Mouse (Mus musculus): ENCODE measurements around the gene Gm11563. TPM values are rescaled to one million over a fixed set of nuclear protein-coding genes. Genes with fewer than 3 reads are reported as not detected.
"Not testable (repeated sequence)": the region's sequence is repeated elsewhere in the genome, so short reads cannot be mapped to it uniquely, and the experiment has no call there.

The Gm11563 gene
- polyA plus RNA-seq (2015; fragmentation: Nextera tagmentation; extraction: Ambion mirVana): 0.77 and 1.0 TPM in 2 replicates

DNA sequence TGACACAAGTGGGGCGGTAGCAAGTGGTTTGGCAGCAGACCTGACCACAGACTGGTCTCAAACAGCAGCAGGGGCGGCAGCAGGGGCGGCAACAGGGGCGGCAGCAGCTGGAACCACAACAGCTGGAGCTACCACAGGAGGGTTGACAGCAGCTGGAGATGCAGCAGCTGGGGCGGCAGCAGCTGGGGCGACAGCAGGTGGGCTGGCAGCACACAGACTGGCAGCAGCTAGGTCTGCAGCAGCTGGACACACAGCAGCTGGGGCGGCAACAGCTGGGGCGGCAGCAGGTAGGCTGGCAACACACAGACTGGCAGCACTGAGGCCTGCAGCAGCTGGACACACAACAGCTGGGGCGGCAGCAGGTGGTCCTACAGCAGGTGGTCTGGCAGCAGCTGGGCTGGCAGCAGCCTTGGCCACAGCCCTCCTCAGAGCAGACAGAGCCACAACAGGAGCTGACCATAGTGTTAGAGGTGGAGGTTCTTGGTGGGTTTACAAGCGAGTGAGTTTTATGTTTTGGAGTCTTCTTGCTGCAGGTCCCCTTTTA is at the start of gene Gm11563:
Gene Gm11563 (minus strand): TSS at position 494 of the 544 bp plus-strand sequence.
- H3K4me3 ChIP-seq (replicated peaks); H3K27me3 ChIP-seq; H3K9me3 ChIP-seq (replicated peaks); ATAC-seq (ENCODE audit: insufficient number of reproducible peaks, low FRiP score, low TSS enrichment, low read depth); H3K27ac ChIP-seq (replicated peaks); H3K9ac ChIP-seq; H3K4me2 ChIP-seq (replicated peaks); H3K36me3 ChIP-seq; H3K4me1 ChIP-seq: not testable (repeated sequence)
- WGBS: 55% methylated on average over 10 of the region's 10 CpGs

DNA sequence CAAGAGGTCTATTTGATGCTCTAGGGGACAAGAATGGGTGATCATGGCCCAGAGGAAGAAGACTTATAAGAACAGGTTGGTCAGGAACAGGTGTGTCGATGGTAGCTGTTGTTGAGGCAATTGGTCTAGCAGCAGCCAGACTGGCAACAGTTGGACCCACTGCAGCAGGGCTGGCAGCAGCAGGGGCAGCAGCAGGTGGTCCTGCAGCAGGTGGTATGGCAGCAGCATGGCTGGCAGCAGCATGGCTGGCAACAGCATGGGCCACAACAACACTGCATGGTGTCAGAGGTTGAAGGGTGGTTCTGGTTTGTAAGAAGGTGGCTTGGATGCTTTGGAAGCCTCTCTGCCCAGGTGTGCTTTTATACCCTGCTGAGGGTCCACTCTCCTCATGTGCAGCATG is 31.7 kb upstream of the Gm11563 start, which contains the start of gene Gm14190:
Gene Gm14190 (minus strand): TSS at position 278 of the 400 bp plus-strand sequence.
- H3K4me3 ChIP-seq (replicated peaks): no peak within 1 kb of the TSS
- no peak within 1 kb of the TSS for H3K27ac ChIP-seq (replicated peaks)
- no peaks in the 10 kb centered on the region for H3K4me1 ChIP-seq
- no peaks in the 10 kb centered on the region for H3K36me3 ChIP-seq
- ATAC-seq (ENCODE audit: insufficient number of reproducible peaks, low FRiP score, low TSS enrichment, low read depth): no peak
- H3K9ac ChIP-seq: no peak within 1 kb of the TSS
- no peaks in the 10 kb centered on the region for H3K27me3 ChIP-seq
- no peaks in the 10 kb centered on the region for H3K9me3 ChIP-seq (replicated peaks)
- WGBS: 86% methylated on average over 1 of the region's 1 CpGs
- no peak within 1 kb of the TSS for H3K4me2 ChIP-seq (replicated peaks)

DNA sequence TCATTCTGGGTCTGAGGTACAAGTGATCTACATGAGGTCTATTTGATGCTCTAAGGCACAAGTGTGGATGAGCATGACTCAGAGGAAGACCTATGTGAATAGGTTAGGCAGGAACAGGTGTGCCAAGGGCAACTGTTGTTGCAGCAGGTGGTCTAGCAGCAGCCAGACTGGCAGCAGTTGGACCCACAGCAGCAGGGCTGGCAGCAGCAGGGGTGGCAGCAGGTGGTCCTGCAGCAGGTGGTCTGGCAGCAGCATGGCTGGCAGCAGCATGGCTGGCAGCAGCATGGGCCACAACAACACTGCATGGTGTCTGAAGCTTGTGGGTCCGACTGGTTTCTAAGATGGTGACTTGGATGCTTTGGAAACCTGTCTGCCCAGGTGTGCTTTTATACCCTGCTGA is 26.5 kb upstream of the Gm11563 start:
- H3K4me1 ChIP-seq; ATAC-seq (ENCODE audit: insufficient number of reproducible peaks, low FRiP score, low TSS enrichment, low read depth); H3K4me3 ChIP-seq (replicated peaks); H3K9ac ChIP-seq; H3K27ac ChIP-seq (replicated peaks); H3K9me3 ChIP-seq (replicated peaks); H3K4me2 ChIP-seq (replicated peaks); H3K27me3 ChIP-seq; H3K36me3 ChIP-seq: not testable (repeated sequence)
- WGBS: 75% methylated on average over 1 of the region's 1 CpGs

DNA sequence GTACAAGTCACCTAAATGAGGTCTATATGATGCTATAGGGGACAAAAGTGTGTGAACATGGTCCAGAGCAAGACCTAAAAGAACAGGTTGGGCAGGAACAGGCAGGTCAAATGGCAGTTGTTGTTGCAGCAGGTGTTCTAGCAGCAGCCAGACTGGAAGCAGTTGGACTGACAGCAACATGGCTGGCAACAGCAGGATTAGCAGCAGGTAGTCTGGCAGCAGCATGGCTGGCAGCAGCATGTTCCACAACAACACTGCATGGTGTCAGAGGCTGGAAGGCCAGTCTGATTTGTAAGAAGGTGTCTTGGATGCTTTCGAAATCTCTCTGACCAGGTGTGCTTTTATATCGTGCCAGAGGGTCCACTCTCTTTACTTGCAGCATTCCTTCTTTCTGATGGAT is 24.7 kb upstream of the Gm11563 start:
- Histone ChIP-seq H3K4me2 (replicated peaks) (no peak overlapping the region), H3K36me3 (no peaks in the 10 kb centered on the region), H3K9me3 (replicated peaks) (no peaks in the 10 kb centered on the region), H3K4me3 (replicated peaks) (no peak overlapping the region), H3K9ac (no peak overlapping the region), H3K27ac (replicated peaks) (no peak overlapping the region), H3K4me1 (no peaks in the 10 kb centered on the region), H3K27me3 (no peaks in the 10 kb centered on the region)
- no peak for ATAC-seq (ENCODE audit: insufficient number of reproducible peaks, low FRiP score, low TSS enrichment, low read depth)
- 78% methylated on average over 2 of the region's 2 CpGs for WGBS

DNA sequence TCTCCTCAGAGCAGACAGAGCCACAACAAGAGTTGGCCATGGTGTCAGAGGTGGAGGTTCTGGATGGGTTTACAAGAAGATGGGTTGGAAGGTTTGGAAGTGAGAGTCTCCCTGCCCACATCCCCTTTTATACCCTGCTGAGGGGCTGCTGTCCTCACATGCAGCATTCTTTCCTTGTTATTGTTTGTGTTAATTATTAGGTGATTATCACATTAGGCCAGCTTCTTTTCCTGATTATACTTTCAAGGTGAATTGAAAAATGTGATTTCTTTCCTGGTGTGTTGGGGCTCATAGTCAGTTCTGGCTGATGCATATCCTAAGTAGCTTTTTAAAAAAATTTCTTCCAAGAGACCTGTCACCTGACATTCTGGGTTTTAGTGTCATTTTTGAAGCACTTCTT is 7.1 kb upstream of the Gm11563 start, which contains the start of gene Krtap4-6:
Gene Krtap4-6 (minus strand): TSS at position 101 of the 400 bp plus-strand sequence.
- no peaks in the 10 kb centered on the region for H3K4me1 ChIP-seq
- no peak within 1 kb of the TSS for H3K9ac ChIP-seq
- H3K27me3 ChIP-seq: no peaks in the 10 kb centered on the region
- ATAC-seq (ENCODE audit: insufficient number of reproducible peaks, low FRiP score, low TSS enrichment, low read depth): no peak
- no peak within 1 kb of the TSS for H3K4me3 ChIP-seq (replicated peaks)
- no peak within 1 kb of the TSS for H3K4me2 ChIP-seq (replicated peaks)
- H3K36me3 ChIP-seq: no peaks in the 10 kb centered on the region
- H3K9me3 ChIP-seq (replicated peaks): no peaks in the 10 kb centered on the region
- no peak within 1 kb of the TSS for H3K27ac ChIP-seq (replicated peaks)

DNA sequence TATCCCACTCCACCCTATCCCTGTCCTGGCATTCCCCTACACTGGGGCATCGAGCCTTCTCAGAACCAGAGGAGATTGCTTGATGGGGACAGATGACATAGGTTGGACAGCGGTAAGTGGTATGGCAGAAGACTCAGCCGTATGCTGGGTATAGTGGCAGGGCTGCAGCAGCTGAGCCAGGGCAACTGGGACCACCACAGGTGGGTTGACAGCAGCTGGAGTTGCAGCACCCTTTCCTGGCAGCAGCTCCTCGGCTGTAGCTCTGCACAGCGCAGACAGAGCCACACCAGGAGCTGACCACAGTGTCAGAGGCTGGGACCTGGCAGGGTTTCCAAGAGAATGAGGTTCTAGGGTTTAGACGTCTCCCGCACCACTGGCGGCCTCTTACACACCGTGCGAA is 4.0 kb upstream of the Gm11563 start:
- Histone ChIP-seq H3K9ac (no peak overlapping the region), H3K36me3 (no peaks in the 10 kb centered on the region), H3K27ac (replicated peaks) (no peak overlapping the region), H3K4me1 (no peaks in the 10 kb centered on the region), H3K4me3 (replicated peaks) (no peak overlapping the region), H3K9me3 (replicated peaks) (no peaks in the 10 kb centered on the region), H3K27me3 (no peaks in the 10 kb centered on the region), H3K4me2 (replicated peaks) (no peak overlapping the region)
- ATAC-seq (ENCODE audit: insufficient number of reproducible peaks, low FRiP score, low TSS enrichment, low read depth): no peak
- 84% methylated on average over 10 of the region's 10 CpGs for WGBS

DNA sequence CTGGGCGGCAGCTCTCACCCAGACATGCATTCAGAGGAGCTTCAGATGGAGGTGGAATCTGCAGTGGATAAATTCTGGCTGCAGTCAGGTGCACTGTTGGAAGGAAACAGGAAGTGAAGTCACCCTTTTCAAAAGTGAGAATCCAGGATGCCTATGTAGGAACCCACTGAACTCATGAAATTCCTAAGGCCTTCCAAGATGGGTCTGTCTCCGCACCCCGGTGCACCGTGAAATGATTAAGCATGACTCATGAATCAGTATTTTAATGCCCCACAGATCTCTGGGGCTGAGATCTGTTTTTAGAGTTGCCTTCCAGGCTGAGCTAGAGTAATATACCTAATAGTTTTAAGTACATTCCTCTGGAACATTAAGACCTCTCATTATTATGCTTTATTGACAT is 496 bp upstream of the Gm11563 start:
- 69% methylated on average over 4 of the region's 4 CpGs for WGBS
- Histone ChIP-seq H3K9ac (no peak overlapping the region), H3K36me3 (no peaks in the 10 kb centered on the region), H3K27ac (replicated peaks) (no peak overlapping the region), H3K4me1 (no peaks in the 10 kb centered on the region), H3K27me3 (no peaks in the 10 kb centered on the region), H3K9me3 (replicated peaks) (no peaks in the 10 kb centered on the region), H3K4me3 (replicated peaks) (no peak overlapping the region), H3K4me2 (replicated peaks) (no peak overlapping the region)
- ATAC-seq (ENCODE audit: insufficient number of reproducible peaks, low FRiP score, low TSS enrichment, low read depth): no peak

GRCm38 (mm10) chr11:99657051-99657450 is 1.7 kb downstream of the Gm11563 start:
- WGBS: 38% methylated on average over 5 of the region's 5 CpGs
- Histone ChIP-seq H3K36me3 (no peaks in the 10 kb centered on the region), H3K27me3 (no peaks in the 10 kb centered on the region), H3K9me3 (replicated peaks) (no peaks in the 10 kb centered on the region), H3K4me3 (replicated peaks) (no peak overlapping the region), H3K4me2 (replicated peaks) (no peak overlapping the region), H3K9ac (no peak overlapping the region), H3K27ac (replicated peaks) (no peak overlapping the region), H3K4me1 (no peaks in the 10 kb centered on the region)
- ATAC-seq (ENCODE audit: insufficient number of reproducible peaks, low FRiP score, low TSS enrichment, low read depth): no peak

GRCm38 (mm10) chr11:99650136-99650535 is 8.6 kb downstream of the Gm11563 start, which contains the start of gene Gm11555:
Gene Gm11555 (minus strand): TSS chr11:99650236.
- H3K27me3 ChIP-seq: no peaks in the 10 kb centered on the region
- H3K36me3 ChIP-seq: no peaks in the 10 kb centered on the region
- no peak within 1 kb of the TSS for H3K4me3 ChIP-seq (replicated peaks)
- H3K9ac ChIP-seq: no peak within 1 kb of the TSS
- WGBS: 84% methylated on average over 2 of the region's 2 CpGs
- H3K9me3 ChIP-seq (replicated peaks): no peaks in the 10 kb centered on the region
- no peak within 1 kb of the TSS for H3K27ac ChIP-seq (replicated peaks)
- no peak for ATAC-seq (ENCODE audit: insufficient number of reproducible peaks, low FRiP score, low TSS enrichment, low read depth)
- H3K4me2 ChIP-seq (replicated peaks): no peak within 1 kb of the TSS
- H3K4me1 ChIP-seq: no peaks in the 10 kb centered on the region

DNA sequence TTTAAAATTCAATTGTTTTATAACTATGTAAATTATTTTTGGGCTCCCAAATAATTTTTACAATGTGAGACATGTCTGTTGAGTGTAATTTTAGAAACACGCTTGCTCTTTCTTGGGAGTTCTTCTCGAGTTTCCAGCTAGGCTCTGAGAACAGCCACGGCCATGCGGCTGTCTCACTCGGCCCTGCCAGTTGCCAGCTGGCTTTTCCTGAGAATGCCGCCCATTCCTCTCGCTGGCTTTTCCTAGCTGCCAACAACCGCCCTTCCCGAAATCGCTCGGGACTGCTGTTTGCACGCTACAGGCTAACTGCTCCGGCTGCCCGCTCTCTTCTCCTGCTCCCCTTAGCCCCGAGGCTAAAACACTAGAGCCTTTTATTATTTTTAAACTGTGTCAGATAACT is 12.3 kb downstream of the Gm11563 start:
- Histone ChIP-seq H3K36me3 (no peaks in the 10 kb centered on the region), H3K9me3 (replicated peaks) (no peaks in the 10 kb centered on the region), H3K4me3 (replicated peaks) (no peak overlapping the region), H3K27me3 (no peaks in the 10 kb centered on the region), H3K9ac (no peak overlapping the region), H3K4me2 (replicated peaks) (no peak overlapping the region), H3K4me1 (no peaks in the 10 kb centered on the region), H3K27ac (replicated peaks) (no peak overlapping the region)
- WGBS: 56% methylated on average over 15 of the region's 15 CpGs
- ATAC-seq (ENCODE audit: insufficient number of reproducible peaks, low FRiP score, low TSS enrichment, low read depth): no peak

- ATAC-seq (ENCODE audit: insufficient number of reproducible peaks, low FRiP score, low TSS enrichment, low read depth): no peak
- H3K9me3 ChIP-seq (replicated peaks): no peaks in the 10 kb centered on the region
- H3K4me2 ChIP-seq (replicated peaks): no peak overlapping the region
- no peaks in the 10 kb centered on the region for H3K4me1 ChIP-seq
- WGBS: 48% methylated on average over 3 of the region's 3 CpGs
- no peaks in the 10 kb centered on the region for H3K36me3 ChIP-seq
- no peak overlapping the region for H3K27ac ChIP-seq (replicated peaks)
- H3K27me3 ChIP-seq: no peaks in the 10 kb centered on the region
- H3K4me3 ChIP-seq (replicated peaks): no peak overlapping the region
- H3K9ac ChIP-seq: no peak overlapping the region
Observed at GRCm38 (mm10) chr11:99644351-99644750, 14.4 kb downstream of the Gm11563 start.

DNA sequence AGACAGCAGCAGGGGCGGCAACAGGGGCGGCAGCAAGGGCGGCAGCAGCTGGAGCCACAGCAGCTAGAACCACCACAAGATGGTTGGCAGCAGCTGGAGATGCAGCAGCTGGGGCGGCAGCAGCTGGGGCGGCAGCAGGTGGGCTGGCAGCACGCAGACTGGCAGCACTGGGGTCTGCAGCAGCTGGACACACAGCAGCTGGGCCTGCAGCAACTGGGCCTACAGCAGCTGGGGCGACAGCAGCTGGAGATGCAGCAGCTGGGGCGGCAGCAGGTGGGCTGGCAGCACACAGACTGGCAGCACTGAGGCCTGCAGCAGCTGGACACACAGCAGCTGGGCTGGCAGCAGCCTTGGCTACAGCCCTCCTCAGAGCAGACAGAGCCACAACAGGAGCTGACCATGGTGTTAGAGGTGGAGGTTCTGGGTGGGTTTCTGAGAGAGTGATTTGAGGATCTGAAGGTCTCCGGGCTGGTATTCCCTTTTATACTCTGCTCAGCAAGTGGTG is 15.1 kb downstream of the Gm11563 start, which contains the start of gene Krtap4-7:
Gene Krtap4-7 (minus strand): TSS at position 455 of the 505 bp plus-strand sequence.
- not testable (repeated sequence) for ATAC-seq (ENCODE audit: insufficient number of reproducible peaks, low FRiP score, low TSS enrichment, low read depth); H3K27ac ChIP-seq (replicated peaks); H3K27me3 ChIP-seq

More for the DNA sequence above, 15.1 kb downstream of the Gm11563 start, which contains the start of gene Krtap4-7:
- H3K4me1 ChIP-seq; H3K4me2 ChIP-seq (replicated peaks); H3K4me3 ChIP-seq (replicated peaks); H3K9ac ChIP-seq; H3K9me3 ChIP-seq (replicated peaks); H3K36me3 ChIP-seq: not testable (repeated sequence)
- 81% methylated on average over 9 of the region's 9 CpGs for WGBS

Data from embryonic facial prominence, embryonic 15.5 days (tissue).